Mouse (Mus musculus) cerebellum, adult (tissue): Measurements from ENCODE around the gene Fars2.

ENCODE experiments used
- ATAC-seq: cut with Nextera tagmentation; 2 replicates; pipeline ENCODE4 v1.9.2; 2017; ENCODE audit warnings: mild to moderate bottlenecking, moderate library complexity, mixed read lengths; ENCODE audit not compliant: insufficient number of reproducible peaks, low FRiP score, low TSS enrichment

Gene Fars2

DNA sequence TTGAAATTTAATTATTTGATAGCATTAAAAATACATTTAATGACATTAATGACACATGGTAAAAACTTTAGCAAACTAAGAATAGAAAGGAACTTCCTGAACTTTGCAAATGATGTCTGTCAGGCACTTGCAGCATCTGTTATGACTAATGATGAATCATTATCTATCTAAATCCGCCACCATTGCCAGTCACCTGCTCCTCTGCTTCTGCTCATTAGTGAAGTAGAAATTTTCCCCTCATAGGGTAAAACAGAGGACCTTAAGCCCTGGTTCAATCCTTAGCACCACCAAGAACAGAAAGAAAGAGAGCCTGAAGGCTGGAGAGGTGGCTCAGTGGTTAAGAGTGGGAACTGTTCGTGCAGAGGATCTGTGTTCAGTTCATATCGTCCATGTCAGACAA, 93.8 kb downstream of the Fars2 start:
- no peak for ATAC-seq

DNA sequence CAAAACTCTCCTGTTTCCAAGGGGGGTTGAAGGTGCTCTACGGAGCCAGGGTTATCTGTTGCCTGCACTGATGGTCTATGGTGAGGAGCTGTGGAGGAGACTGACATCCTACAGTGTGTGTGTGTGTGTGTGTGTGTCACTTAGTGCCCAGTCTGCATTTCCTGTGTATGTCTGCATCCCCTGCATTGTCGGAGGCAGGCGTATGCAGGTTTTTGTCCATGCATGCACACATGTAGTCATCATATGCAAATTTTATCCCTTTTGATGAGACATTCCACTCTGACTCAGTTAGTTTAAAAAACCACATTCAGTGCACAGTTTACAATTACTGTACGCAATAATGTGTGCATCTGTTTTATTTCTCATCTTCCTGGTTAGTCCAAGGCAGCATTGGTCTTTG, 96.8 kb downstream of the Fars2 start:
- ATAC-seq = no peak

DNA sequence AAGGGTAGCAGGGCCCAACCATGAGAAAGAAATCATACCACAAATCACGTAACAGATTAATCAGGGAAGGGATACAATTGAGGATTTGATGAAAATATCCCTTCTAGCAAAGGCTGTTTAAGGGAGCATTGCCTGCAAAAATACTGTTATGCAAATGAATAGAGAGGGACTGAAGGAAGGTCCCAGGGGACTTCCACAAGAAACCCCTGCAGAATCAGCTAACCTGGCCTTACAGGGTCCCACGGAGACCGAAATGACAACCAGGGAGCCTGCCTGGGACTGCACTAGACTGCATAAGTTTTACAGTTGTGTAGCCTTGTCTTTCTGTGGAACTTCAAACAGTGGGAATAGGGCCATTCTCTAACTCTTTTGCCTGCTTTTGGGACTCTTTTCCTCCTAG, 98.8 kb downstream of the Fars2 start:
- ATAC-seq = no peak

DNA sequence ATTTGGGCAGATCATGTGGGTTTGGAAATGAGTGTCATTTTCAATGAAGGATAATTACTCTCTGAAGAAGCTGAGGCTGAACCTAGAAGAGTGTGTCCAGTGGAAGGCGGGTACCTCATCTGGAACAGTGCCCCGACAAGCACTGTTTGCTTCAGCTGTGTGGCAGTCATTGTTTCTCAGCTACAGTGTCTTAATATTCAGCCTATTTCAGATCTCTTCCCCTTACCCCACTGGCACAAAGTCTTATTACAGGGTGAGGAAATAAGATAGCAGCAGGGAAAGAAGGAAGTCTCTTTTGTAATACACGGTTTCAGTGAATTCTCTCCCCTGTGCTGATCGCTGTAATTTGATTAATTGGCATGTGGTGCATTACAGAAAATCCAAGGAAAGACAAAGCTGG, 101.1 kb downstream of the Fars2 start:
- ATAC-seq = no peak

DNA sequence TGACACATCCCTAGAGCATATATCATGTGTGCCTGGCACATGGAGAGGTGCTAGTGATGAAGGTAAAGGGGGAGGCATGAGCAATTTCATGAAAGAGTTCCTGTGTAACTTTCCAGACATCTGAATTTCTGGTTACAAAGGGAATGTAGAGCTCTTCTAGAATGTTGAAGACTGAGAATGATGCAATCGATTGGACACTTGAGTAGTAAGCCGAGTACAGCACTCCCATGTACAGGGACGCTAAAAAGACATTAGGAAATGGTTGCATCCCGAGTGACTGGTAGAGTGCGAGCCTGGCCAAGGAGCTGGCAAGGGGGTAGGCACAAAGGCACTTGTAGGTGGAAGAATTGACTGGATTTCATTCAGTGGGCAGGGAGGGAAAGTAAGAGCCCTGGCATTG, 102.3 kb downstream of the Fars2 start:
- ATAC-seq = no peak

DNA sequence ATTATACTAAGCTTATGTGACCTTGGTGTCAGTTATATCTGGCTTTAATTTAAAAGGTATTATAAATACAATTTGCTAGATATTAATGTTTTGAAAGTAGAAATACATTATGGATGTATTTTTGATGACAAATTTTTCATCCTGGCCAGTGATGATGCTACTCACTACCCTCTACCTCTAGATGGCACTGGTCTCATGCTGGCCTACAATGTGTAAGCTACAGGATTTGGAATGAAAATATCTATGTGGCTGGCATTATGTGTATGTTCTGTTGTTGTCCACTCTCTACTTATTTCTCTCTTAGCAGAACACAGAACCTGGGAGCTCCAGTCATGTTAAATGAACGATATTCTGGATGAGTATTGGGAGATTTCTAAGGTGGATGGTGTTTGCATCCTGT, 104.7 kb downstream of the Fars2 start:
- ATAC-seq = peak; percentile 82; the same call in 1 of the 2 replicates

DNA sequence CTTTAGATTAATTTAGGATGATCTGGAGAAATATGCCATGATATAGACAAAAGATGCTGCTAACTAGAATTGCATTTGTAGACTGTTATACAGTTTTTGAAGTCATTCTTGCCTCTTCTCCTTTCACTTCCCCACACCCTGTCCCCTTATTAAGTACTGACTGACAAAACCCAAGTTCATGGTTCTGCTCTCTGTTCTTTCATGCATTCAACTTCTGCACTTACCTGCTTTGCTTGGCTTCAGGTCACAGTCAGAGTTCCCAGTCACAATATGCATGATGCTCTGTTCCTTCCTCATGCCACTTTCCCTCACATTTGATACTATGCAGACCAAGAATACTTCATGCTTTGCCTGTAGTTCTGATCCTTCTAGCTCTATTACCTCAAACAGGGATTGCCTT, 105.5 kb downstream of the Fars2 start:
- ATAC-seq = no peak

DNA sequence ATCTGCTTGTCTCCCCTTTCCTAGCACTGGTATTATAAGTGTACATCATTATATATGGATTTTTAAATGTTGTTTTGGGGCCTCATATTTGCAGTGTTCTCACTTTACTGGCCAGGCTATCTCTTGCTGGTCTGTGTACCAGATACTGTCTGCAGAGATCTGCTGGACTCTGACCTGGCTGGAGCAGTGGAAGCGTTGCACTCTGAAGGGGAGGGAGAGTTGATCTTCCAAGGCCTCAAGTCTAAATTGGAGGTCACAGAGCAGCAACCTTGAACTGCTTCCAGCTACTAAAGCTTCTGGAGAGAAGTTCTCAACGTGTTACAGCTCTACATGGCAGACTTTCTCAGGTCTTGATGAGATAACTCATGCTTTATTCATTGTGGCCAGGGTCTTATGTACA, 107.2 kb downstream of the Fars2 start:
- ATAC-seq = no peak

DNA sequence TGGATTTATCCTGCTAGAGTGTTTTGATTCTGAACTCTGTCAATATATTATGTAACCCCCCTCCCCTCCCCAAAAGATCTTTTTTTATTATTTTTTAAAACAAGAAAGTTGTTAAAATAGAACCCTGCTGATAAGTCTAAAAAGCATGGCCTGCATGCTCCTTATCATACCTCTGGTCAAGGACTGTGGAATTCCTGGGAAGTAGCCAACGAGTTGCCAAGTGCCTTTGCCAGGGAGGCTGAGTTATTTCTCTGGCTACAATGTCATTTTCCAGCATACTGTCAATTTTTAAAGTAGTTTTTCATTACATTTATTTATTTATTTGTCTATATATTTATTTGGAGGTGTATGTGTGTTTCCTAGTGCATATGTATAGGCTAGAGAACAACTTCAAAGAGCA, 125.0 kb downstream of the Fars2 start:
- ATAC-seq = no peak

DNA sequence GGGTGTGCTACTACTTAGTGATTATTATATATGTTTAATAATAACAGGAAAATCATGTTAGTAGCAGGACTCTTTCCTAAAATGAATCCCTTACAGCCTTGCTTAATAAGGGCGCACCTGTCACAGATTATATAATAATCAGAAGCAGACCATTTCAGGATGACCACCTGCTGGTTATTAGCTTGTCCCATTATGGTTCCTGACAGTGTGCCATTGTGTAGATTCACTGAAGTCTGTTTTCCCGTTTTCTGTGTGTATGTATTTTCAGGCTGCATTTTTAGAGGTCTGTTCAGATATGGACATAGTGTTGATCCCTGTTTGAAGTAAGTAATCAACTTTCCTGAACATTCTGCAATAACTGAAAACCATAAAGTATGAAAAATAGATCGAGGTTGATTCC, 136.7 kb downstream of the Fars2 start:
- peak; percentile 66 for ATAC-seq

DNA sequence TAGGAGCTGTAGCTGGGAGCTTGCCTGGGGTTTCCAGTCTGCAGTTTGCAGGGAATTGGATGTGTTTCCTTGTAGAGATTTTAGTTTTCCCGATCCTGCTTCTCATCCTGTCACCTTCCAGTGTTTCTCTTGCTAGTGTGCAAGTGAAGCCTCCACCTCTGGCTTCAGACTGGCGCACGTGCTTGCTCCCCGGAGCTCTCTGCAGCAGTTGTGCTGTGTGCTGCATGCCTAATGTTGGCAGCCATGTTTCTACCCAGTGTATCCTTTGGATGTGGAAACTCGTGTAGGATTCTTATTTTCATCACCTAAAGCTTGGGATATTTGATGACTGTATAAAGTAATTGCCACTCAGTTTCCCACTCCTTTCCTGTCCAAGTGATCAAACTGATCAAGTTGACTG, 140.0 kb downstream of the Fars2 start:
- no peak for ATAC-seq

DNA sequence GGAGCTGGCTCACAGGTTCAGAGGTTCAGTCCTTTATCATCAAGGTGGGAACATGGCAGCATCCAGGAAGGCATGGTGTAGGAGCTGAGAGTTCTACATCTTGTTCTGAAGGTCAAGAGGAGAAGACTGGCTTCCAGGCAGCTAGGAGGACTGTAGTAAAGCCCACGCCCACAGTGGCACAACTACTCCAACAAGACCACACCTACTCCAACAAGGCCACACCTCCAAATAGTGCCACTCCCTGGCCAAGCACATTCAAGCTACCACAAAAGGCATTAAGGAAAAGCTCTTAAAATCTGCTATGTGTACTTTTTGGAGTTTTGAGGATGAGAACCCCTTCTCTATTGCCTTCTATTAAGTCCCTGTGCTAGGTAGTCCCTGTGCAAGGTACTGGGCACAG, 142.5 kb downstream of the Fars2 start:
- no peak for ATAC-seq

DNA sequence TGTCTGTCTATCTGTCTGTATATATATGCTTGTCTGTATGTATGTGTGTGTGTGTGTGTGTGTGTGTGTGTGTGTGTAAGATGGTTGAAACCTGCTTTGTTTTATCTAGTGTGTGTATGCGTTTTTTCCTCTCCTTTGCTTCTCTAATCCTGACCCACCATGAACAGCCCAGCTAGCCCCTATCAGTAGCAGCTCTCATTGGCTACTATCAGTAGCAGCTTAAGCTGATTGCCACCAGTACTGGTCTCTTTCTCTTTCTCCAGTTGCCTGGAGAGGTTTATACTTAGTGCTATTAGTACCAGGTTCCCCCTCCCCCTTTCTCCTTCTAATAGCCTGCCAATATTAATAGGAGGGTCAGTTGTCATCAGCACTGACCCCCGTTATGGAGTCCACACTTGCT, 144.1 kb downstream of the Fars2 start:
- ATAC-seq = no peak

DNA sequence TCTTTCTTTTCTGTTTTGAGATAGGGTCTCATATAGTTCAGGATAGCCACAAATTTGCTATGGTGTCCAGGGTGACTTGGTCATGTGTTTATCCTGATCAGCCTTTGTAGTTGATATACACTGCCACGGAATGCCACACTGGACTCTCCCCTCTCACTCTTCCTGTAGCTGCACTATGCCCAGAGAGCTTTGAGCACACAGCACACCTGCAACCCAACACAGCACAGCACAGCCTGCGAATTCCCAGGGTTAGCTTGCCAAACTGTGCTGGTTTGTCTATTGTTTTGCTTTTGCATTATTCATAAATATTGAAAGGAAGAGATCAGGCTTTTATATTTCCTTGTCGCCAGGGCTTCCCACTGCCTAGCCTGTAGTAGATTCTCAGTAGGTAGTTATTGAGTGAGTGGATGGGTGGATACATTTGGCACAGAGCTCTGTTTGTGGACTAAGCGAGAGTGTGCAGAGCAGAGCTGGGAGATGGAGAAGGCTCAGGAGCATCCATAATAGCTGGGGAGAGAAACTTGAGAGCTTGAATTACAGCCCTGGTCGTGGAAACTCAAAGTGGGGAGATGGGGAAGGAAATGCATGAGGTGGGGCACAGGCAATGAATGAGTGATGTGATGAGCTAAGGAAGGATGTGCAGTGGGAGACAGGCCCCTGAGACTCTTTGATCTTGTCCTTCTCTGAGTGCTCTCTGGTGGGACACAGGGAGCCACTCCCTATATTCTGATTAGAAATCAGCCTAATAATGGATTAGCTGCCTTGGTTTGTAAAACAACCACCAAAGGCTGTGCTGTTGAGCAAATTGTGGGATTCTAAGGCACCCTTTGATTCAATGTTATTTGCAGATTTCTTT, 146.3 kb downstream of the Fars2 start:
- no peak for ATAC-seq

DNA sequence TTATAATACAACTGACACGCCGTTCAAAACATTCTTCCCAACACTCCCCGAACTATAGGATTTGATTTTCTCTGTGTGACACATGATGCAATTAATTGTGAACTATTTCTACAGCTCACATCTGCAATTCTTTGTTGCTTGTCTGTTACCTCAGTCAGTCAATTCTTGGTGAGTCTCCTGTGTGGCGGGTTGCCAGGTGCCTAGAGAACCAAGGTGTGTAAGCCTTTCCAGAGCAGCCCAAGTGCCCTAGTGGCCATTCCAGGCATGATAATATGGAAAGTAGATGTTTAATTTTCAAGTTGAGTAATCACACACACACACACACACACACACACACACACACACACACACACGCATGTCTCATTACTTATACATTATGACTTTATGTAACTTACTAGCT, 147.2 kb downstream of the Fars2 start:
- no peak for ATAC-seq

DNA sequence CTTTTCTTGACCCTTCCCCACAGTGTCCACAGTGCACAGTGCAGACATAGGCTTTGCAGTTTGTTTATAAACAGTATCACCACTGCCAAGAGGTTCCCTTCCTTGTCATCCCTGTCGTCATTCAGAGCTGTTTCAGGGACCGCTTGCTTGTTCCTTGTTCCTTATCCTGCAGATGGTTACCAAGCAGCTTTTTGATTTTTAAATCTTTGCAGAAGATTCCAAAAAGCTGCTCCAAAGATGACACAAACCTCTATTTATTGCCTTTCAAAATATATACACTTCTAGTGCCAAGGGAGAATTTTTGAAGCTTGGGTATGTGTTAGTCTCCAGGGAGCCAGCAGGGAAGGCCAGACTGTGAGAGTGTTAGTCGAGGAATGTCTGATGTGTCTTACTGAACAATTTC, 148.1 kb downstream of the Fars2 start:
- no peak for ATAC-seq

DNA sequence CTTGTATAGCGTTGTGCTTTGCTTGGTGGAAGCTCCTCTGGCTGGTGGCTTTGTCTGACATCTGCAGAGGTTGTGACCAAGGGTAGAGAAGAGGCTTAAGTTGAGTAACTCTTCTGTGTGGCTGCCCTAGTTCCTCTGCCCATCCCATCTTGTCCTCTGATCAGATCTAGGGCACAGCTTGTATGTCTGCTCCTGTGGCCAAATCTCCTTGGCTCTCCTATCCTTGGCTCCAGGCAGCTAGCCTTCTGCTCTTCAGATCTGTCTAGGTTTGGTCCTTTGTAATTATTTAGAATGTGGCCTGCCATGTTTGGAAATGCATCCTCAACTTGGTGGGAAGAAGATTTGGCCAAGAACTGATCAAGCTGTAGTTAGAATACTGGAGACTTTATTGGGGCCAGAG, 150.2 kb downstream of the Fars2 start:
- ATAC-seq = peak; percentile 78

DNA sequence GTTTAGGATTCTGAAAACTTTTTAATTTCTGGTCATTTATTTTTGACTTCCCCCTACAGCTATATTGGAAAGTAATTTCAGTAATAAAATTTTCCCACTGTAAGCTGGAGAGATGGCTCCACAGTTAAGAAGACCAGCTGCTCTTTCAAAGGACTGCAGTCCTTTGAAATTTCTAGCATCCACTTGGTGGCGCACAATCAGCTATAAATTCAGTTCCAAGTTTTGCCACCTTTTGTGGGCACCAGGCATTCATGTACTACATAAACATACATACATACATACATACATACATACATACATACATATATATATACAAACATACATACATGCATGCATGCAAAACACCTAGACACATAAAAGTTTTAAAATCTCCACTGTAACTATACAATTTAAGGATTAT, 153.7 kb downstream of the Fars2 start:
- no peak for ATAC-seq

DNA sequence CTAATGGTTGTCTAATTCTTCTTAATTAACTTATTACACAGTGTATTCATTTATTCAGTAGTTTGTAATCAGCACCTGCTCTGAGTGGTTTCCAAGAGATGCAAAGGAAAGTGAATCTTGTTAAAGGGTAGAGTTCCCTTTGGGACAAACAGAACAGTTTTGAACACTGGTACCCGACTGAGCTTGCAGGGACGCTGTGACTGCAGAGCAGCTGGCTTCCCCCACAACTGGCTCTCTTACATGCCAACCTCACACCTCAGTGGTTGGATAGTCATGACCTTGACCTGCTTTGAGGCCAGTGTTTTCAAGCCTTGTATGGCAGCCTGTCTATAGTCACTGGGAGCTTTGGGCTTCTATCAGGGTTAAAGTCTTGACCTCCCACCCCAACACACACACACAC, 156.3 kb downstream of the Fars2 start:
- no peak for ATAC-seq

DNA sequence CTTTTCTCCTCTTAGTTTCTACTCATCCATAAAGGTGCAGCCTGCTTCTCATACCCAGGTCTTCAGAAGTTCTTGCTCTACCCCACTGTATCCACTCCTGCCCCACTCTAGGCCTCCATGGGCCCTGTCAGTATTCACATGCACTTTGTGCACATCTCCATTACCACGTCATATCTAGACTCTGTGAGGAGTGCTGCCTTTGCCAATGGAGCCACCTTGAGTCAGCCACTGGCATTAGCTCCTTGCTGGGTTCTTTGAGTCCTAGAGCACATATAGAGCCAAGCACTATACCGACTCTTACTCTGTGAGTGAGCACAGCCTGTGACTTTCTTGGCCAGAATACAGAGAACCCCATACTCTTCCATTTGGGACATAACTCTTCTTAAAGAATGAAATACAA, 159.0 kb downstream of the Fars2 start:
- ATAC-seq = 0 out of 2 replicates have a peak, but pooled peaks have one; percentile 10

DNA sequence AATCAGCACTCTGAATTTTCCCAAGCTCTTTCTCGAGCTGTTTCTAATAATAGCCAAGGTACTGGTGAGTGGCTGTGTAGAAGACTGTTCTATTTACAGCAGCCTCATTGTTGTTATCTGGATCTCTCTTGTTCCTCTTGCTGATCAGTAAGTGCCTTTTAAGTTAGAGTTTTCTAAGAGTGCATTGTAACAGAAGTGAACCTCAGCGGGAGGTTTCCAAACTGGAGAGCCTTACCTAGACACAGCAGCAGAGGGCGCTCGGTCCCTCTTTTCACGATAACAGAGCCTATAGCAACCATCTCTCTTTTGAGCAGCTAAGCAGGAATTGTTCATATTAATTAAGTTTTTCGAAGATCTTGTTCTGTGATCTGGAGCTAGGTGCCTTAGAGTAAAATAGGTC, 164.8 kb downstream of the Fars2 start:
- peak; percentile 64 for ATAC-seq

DNA sequence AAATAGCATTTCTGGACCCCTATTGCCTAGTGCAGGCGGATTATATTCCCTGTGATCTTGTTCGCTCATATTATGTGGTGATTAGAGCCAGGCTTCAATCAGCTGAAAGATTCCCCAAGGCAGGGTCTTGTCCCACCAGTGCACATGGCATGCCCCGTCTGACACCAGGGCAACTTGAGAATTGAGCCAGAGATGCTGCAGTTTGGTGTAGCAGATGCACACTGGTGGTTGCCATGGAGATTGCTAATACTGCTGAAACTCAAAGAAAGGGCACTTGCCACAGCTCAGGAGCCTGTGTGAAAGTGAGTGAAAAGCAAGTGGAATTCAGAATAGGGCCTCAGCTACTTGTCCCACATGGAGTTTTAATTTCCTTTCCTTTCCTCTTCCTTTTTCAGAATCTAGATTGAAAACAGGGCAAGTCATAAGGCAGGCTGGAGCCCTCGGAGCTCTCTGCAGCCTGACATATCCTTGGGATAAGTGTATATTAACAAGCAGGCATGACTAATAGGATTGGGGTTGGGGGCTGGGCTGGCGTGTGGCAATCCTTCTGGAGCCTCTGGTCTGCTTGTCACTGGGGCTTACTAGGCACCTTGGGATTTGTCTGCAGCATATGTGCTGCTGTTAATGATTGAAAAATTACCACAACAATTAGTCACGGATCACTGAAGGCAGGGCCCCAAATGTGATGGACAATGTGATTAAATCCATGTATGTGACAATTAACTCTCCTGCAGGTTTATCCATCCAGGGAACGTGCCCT, 165.8 kb downstream of the Fars2 start:
- ATAC-seq = no peak
